Mouse (Mus musculus) bone marrow macrophage, adult 2 months (primary cell): ENCODE data around the gene Zfp663. TPM values are rescaled to one million over a fixed set of nuclear protein-coding genes. Genes with fewer than 3 reads are reported as not detected.

Source experiments
- H3K27ac ChIP-seq: 2 replicates; pipeline ENCODE4 v1.5.1; 2012; ENCODE audit warnings: low read depth, low read length; ENCODE audit not compliant: insufficient read depth
- H3K4me1 ChIP-seq: 2 replicates; pipeline ENCODE4 v1.6.1; 2012; ENCODE audit warnings: low read length; ENCODE audit not compliant: control insufficient read depth, insufficient read depth
- H3K4me3 ChIP-seq: 2 replicates; pipeline ENCODE4 v1.5.1; 2012; ENCODE audit warnings: mild to moderate bottlenecking, low read length, moderate library complexity; ENCODE audit not compliant: insufficient read depth
- CTCF ChIP-seq: IDR thresholded peaks from 2 replicates; pipeline ENCODE4 v1.5.1; 2012; ENCODE audit warnings: low read depth, mild to moderate bottlenecking, low read length, moderate library complexity
- POLR2A ChIP-seq: IDR thresholded peaks from 2 replicates; pipeline ENCODE4 v1.6.1; 2012; ENCODE audit warnings: mild to moderate bottlenecking, low read depth, low read length, borderline replicate concordance
- polyA plus RNA-seq: library from polyadenylated mRNA; stranded (reverse); fragments of >200 nt; gene quantifications from 2 replicates; pipeline ENCODE4 v1.2.4, GENCODE M21; 2012; ENCODE audit not compliant: missing spikeins, insufficient read depth, insufficient read length

Zfp663 gene
- polyA plus RNA-seq, 1 experiment = not detected

GRCm38 (mm10) chr2:165311577-165311976 lies 57.0 kb downstream of the Zfp663 start:
- Histone ChIP-seq H3K4me1 (peaks cover 7% of the 10 kb centered on the region), H3K4me3 (no peak overlapping the region), H3K27ac (no peak overlapping the region)
- TF ChIP-seq POLR2A = no peak

GRCm38 (mm10) chr2:165310818-165311425 lies 57.6 kb downstream of the Zfp663 start:
- peaks cover under 1% of the 10 kb centered on the region; the same call in 1 of the 2 replicates for H3K4me1 ChIP-seq
- H3K4me3 ChIP-seq = no peak overlapping the region
- TF ChIP-seq CTCF = no peak
- no peak for TF ChIP-seq POLR2A
- H3K27ac ChIP-seq = no peak overlapping the region

GRCm38 (mm10) chr2:165307801-165308200 lies 60.7 kb downstream of the Zfp663 start:
- H3K4me3 ChIP-seq = no peak overlapping the region
- no peak for TF ChIP-seq CTCF
- TF ChIP-seq POLR2A = no peak

GRCm38 (mm10) chr2:165305438-165305837 lies 63.1 kb downstream of the Zfp663 start:
- TF ChIP-seq CTCF (no peak), POLR2A (no peak)
- no peak overlapping the region for H3K27ac ChIP-seq
- peaks cover 7% of the 10 kb centered on the region for H3K4me1 ChIP-seq
- H3K4me3 ChIP-seq = no peak overlapping the region

More at GRCm38 (mm10) chr2:165307801-165308200, 60.7 kb downstream of the Zfp663 start:
- Histone ChIP-seq H3K4me1 (no peaks in the 10 kb centered on the region), H3K27ac (no peak overlapping the region)

- TF ChIP-seq POLR2A = no peak
- no peak for TF ChIP-seq CTCF
- H3K27ac ChIP-seq = no peak overlapping the region
- no peak overlapping the region for H3K4me3 ChIP-seq
- H3K4me1 ChIP-seq = peaks cover 11% of the 10 kb centered on the region
Measured at GRCm38 (mm10) chr2:165304819-165305218, 63.7 kb downstream of the Zfp663 start.

GRCm38 (mm10) chr2:165303354-165304012 lies 65.0 kb downstream of the Zfp663 start:
- Histone ChIP-seq H3K27ac (no peak overlapping the region), H3K4me3 (no peak overlapping the region), H3K4me1 (peaks cover 11% of the 10 kb centered on the region)
- no peak for TF ChIP-seq POLR2A
- no peak for TF ChIP-seq CTCF

- Histone ChIP-seq H3K27ac (no peak overlapping the region), H3K4me1 (peaks cover 11% of the 10 kb centered on the region), H3K4me3 (no peak overlapping the region)
- TF ChIP-seq POLR2A (no peak), CTCF (no peak)
Measured at GRCm38 (mm10) chr2:165301409-165301808, 67.1 kb downstream of the Zfp663 start.

Other genes with a start within 250 kb of the Zfp663 start
- not detected in 2 replicates for gene Cdh22, start 133.9 kb downstream of the Zfp663 start, polyA plus RNA-seq
- gene Slc35c2, start 80.9 kb downstream of the Zfp663 start, polyA plus RNA-seq = 44.6 and 49.8 TPM in 2 replicates
- 54.6 and 61.0 TPM in 2 replicates for gene Elmo2, start 42.2 kb downstream of the Zfp663 start, polyA plus RNA-seq
- 0.27 and 0.36 TPM in 2 replicates for gene Zfp334, start 19.5 kb upstream of the Zfp663 start, polyA plus RNA-seq
- gene Ocstamp, start 31.7 kb upstream of the Zfp663 start, polyA plus RNA-seq = not detected in 2 replicates
- 12.6 and 15.2 TPM in 2 replicates for gene Slc13a3, start 104.5 kb upstream of the Zfp663 start, polyA plus RNA-seq
- 8.9 and 11.2 TPM in 2 replicates for gene Trp53rka, start 124.6 kb upstream of the Zfp663 start, polyA plus RNA-seq
- 0.15 TPM in 1 of 2 replicates, not detected in the other for gene Slc2a10, start 135.1 kb upstream of the Zfp663 start, polyA plus RNA-seq
- gene Eya2, start 226.3 kb upstream of the Zfp663 start, polyA plus RNA-seq = 1.0 TPM in 1 of 2 replicates, not detected in the other